Mouse (Mus musculus) heart, embryonic 16.5 days (tissue): ENCODE results near the gene Cox4i2. TPM values are rescaled to one million over a fixed set of nuclear protein-coding genes. Genes with fewer than 3 reads are reported as not detected.
A peak's percentile ranks its signal among the peaks of the same experiment; 100 is the strongest.

Source experiments
- ATAC-seq: fragments of 200-750 bp; cut with Nextera tagmentation; replicated peaks from 2 replicates; pipeline ENCODE4 v1.8.0; 2017; ENCODE audit warnings: moderate number of reproducible peaks; ENCODE audit not compliant: insufficient read depth, low FRiP score; ENCODE audit errors: extremely low read depth
- H3K27ac ChIP-seq: fragments of 300-500 bp; sonication (generic); 2 replicates; pipeline ENCODE4 v1.5.1; 2014; ENCODE audit warnings: mild to moderate bottlenecking, low read length, control low read depth, moderate library complexity
- H3K27me3 ChIP-seq: fragments of 300-500 bp; sonication (generic); 2 replicates; pipeline ENCODE4 v1.6.1; 2014; ENCODE audit warnings: low read length, mixed read lengths; ENCODE audit not compliant: control insufficient read depth, insufficient read depth
- H3K36me3 ChIP-seq: fragments of 300-500 bp; sonication (generic); 2 replicates; pipeline ENCODE4 v1.6.1; 2014; ENCODE audit not compliant: control insufficient read depth, insufficient read depth
- H3K4me1 ChIP-seq: fragments of 300-500 bp; sonication (generic); 2 replicates; pipeline ENCODE4 v1.6.1; 2014; ENCODE audit warnings: low read length, mixed read lengths; ENCODE audit not compliant: control insufficient read depth, insufficient read depth
- H3K4me2 ChIP-seq: fragments of 300-500 bp; sonication (generic); 2 replicates; pipeline ENCODE4 v1.6.1; 2014; ENCODE audit warnings: low read depth, mild to moderate bottlenecking, control low read depth, low read length
- H3K4me3 ChIP-seq: fragments of 300-500 bp; sonication (generic); 2 replicates; pipeline ENCODE4 v1.5.1; 2014; ENCODE audit warnings: mild to moderate bottlenecking, control low read depth, low read length
- H3K9ac ChIP-seq: fragments of 300-500 bp; sonication (generic); 2 replicates; pipeline ENCODE4 v1.6.1; 2014; ENCODE audit warnings: low read length, control low read depth
- H3K9me3 ChIP-seq: fragments of 300-500 bp; sonication (generic); replicated peaks from 2 replicates; pipeline ENCODE4 v1.6.1; 2016; ENCODE audit warnings: low read length; ENCODE audit not compliant: control insufficient read depth
- WGBS: fragments of 180-500 bp; shearing (Covaris S2); extraction: QIAGEN DNeasy Blood & Tissue Kit; methylation state at CpG from one replicate; pipeline ENCODE4 v1.1.7; 2014; 5-methylcytosine and 5-hydroxymethylcytosine counted together
- polyA plus RNA-seq: library from polyadenylated mRNA; unstranded; fragments of >200 nt; fragmentation: Nextera tagmentation; extraction: Ambion mirVana; gene quantifications from 2 replicates; pipeline ENCODE4 v1.2.1, GENCODE M21; 2015

Cox4i2 gene
- polyA plus RNA-seq, 1 experiment from 2014 or later: 26.7 TPM

DNA sequence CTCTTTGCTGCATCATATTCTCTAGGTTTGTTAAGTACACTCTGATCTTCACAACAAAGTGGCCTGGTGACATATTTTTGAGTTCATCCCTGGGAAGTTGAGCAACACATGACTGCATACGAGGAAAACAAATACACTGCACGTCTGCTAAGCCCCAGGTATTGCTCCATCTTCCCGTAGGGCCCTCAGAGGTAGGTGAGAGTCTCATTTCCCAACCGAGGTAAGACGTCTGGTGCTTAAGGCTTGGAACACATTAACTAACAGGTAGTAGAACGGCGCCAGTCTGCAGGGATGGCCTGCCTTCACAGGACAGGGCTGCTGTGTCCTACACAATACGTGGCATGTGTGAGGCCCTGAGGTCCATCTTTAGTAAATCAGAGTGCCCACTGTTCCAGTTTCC lies 30.7 kb downstream of the Cox4i2 start:
- WGBS: 83% methylated on average over 8 of the region's 8 CpGs
- Histone ChIP-seq H3K9me3 (no peaks in the 10 kb centered on the region), H3K27ac (peak overlapping the region; percentile 98), H3K4me2 (no peak overlapping the region), H3K27me3 (no peaks in the 10 kb centered on the region), H3K4me1 (peaks cover 37% of the 10 kb centered on the region), H3K9ac (no peak overlapping the region; the same call in 1 of the 2 replicates), H3K36me3 (no peaks in the 10 kb centered on the region; the same call in 1 of the 2 replicates), H3K4me3 (no peak overlapping the region)
- no peak for ATAC-seq

DNA sequence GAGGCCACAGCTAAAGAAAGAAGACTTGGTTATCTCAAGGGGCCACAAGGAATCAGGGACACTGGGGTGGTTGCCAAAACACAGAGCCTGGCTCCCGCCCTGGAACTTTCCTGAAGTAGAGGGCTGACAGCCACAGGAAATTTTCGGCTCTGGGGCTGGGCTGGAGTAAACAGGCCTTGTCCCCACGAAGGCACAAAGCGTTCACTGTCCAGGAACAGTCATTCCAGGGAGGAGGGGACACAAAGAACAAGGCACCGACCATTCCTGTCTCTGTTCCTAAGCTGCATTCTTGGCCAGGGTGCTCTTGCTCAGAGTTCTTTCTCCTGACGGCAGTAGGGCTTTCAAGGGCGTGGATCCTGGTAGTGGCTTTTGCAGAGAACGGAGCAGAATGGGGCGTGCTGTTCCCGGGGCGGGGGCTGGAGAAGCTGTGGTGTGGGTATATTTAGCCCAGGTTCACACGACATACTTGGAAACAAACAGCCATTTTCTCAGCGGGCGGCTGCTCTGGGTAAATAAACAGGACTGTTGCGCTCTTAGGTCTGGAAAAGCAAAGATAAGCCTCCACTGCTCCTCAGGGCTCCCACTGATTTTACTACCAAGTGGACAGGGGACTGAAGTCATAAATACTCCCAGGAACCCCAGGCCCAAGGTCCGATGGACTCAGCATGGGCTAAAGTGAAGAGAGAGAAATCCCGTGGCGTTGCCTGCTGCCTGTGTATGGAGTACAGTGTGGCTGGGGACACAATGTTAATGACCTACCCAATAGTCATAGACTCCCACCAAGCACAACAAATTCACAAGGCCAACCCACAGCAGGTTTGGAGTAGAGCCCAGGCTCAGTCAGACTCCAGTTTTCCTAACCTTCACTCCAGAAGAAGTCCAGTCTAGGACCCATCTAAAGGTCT lies 31.7 kb downstream of the Cox4i2 start:
- H3K4me1 ChIP-seq: peaks cover 47% of the 10 kb centered on the region
- H3K27ac ChIP-seq: peak overlapping the region; percentile 98
- ATAC-seq: peak; percentile 73
- no peaks in the 10 kb centered on the region for H3K27me3 ChIP-seq
- peak overlapping the region; percentile 2; the same call in 1 of the 2 replicates for H3K4me3 ChIP-seq
- H3K4me2 ChIP-seq: peak overlapping the region; percentile 52
- H3K9me3 ChIP-seq: no peaks in the 10 kb centered on the region
- H3K9ac ChIP-seq: peak overlapping the region; percentile 52
- WGBS: 10% methylated on average over 18 of the region's 18 CpGs
- H3K36me3 ChIP-seq: no peaks in the 10 kb centered on the region

DNA sequence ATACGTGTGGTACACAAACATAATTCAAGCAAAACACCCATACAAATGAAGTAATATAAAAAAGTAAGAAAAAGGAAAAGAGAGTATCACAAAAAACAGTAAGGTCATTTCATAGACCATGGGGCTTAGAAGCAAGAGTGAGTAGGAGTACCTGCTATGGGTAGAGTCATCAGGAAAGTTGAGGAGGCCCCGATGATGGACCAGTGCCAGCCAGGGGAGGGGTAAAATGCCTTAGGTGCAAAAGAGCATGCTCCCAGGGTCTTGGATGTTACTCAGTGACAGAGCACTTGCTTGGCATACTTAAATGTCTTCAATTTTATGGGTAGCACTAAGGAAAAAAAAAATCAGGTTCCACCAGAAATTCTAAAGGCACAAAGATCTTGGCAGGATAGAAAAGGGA lies 33.2 kb downstream of the Cox4i2 start:
- Histone ChIP-seq H3K4me1 (peaks cover 58% of the 10 kb centered on the region), H3K4me3 (no peak overlapping the region), H3K27ac (no peak overlapping the region), H3K9ac (no peak overlapping the region), H3K4me2 (no peak overlapping the region), H3K9me3 (no peaks in the 10 kb centered on the region), H3K36me3 (no peaks in the 10 kb centered on the region), H3K27me3 (no peaks in the 10 kb centered on the region)
- no peak for ATAC-seq
- 87% methylated on average over 2 of the region's 2 CpGs for WGBS

DNA sequence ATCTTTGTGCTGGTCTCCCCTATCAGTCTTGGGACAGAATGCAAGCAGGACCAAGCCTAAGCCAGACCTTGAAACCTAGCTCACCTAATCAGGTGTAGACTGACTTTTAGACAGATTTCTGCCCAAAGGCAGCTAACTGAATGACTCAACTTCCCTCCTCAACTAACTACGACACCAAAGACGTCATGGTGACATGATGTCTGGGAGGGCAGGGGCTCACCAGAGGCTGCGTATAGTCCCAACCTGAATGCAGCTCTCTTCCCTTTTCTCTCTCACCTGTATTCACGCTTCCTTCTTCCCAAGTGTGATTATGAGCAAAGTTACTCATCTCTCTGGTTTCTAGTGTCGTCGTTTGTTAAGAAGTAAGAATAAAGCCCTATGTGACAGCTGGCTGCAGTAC lies 33.6 kb downstream of the Cox4i2 start:
- WGBS: 84% methylated on average over 6 of the region's 6 CpGs
- Histone ChIP-seq H3K27ac (no peak overlapping the region), H3K4me2 (no peak overlapping the region), H3K9me3 (no peaks in the 10 kb centered on the region), H3K27me3 (no peaks in the 10 kb centered on the region), H3K36me3 (no peaks in the 10 kb centered on the region), H3K9ac (no peak overlapping the region), H3K4me1 (peaks cover 62% of the 10 kb centered on the region), H3K4me3 (no peak overlapping the region)
- ATAC-seq: no peak

DNA sequence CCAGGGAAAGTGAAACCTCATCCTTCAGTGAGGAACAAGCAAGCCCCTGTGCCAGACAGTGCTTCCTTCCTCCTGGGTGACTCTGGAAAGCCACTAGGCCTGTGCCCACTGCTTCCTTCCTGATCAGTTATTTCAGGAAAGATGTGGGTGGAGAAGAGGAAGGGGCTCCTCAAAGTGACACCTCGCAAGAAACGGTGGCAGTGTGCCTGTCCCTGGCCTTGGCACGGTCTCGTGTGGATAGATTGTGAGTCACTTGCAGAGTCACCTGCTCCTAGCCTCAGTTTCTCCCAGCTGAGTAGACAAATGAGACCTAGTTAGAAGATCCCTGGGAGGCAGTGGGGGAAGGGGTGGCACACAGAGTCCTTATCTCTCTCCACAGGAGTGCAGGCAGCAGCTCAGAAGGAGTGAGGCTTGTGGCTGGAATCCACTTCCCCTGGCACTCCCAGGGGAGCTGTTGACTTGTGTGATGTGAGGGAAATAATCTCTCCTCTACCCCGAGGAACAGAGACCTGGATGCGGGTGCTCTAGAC lies 35.0 kb downstream of the Cox4i2 start:
- peak overlapping the region; percentile 51; the same call in 1 of the 2 replicates for H3K9ac ChIP-seq
- ATAC-seq: peak; percentile 28; the same call in 1 of the 2 replicates

DNA sequence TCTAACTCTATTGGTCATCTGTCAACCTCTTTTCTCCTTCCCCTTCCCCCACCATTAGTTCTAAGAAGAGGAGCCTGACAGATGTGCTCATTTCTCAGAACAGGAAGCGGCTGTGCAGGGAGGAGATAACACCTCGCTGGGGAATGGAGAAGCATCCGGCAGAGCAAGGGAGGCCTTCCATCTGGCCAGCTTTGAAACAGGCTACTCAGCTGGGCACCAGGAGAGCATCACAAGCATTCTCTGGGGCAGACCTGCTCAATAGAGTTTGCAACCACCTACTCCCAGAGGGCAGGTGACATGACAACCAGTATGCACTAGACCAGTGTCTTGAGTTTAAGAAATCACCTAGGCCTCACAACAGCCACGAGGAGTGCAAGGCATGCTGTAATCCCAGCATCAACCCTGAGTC lies 35.6 kb downstream of the Cox4i2 start:
- Histone ChIP-seq H3K4me1 (peaks cover 77% of the 10 kb centered on the region), H3K27ac (peak overlapping the region; percentile 86), H3K9ac (peak overlapping the region; percentile 40), H3K9me3 (no peaks in the 10 kb centered on the region), H3K4me3 (no peak overlapping the region), H3K36me3 (no peaks in the 10 kb centered on the region), H3K4me2 (peak overlapping the region; percentile 44), H3K27me3 (no peaks in the 10 kb centered on the region)
- 17% methylated on average over 4 of the region's 4 CpGs for WGBS
- peak; percentile 46 for ATAC-seq

More for the DNA sequence above, 35.0 kb downstream of the Cox4i2 start:
- no peaks in the 10 kb centered on the region for H3K27me3 ChIP-seq
- H3K36me3 ChIP-seq: no peaks in the 10 kb centered on the region
- H3K9me3 ChIP-seq: no peaks in the 10 kb centered on the region
- H3K4me1 ChIP-seq: peaks cover 75% of the 10 kb centered on the region
- WGBS: 10% methylated on average over 6 of the region's 6 CpGs
- H3K27ac ChIP-seq: peak overlapping the region; percentile 86
- peak overlapping the region; percentile 44 for H3K4me2 ChIP-seq
- H3K4me3 ChIP-seq: no peak overlapping the region

DNA sequence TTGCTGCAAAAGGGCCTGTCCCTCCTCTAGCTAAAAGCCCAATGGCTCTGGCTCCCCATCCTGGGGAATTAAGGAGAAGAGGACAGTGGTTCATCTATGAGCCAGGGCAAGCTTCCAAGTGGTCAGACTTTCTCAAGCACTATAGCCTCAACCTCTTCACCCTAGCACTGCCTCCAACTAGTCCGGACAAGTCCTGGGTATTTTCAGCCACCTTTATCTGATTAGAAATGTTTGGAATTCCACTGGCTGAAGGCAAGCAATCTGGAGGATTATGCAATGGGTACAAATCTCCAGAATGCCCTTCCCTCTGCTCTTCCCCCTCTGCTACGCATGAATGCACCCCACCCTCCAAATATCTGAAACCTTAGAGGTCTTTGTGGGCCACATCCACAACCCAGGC lies 38.5 kb downstream of the Cox4i2 start:
- no peak overlapping the region for H3K4me3 ChIP-seq
- WGBS: 19% methylated on average over 2 of the region's 2 CpGs
- H3K9ac ChIP-seq: no peak overlapping the region
- peak overlapping the region; percentile 28 for H3K27ac ChIP-seq
- no peaks in the 10 kb centered on the region for H3K27me3 ChIP-seq
- H3K36me3 ChIP-seq: no peaks in the 10 kb centered on the region
- ATAC-seq: no peak
- 0 out of 2 replicates have a peak overlapping the region, but pooled peaks have one; percentile 6 for H3K4me2 ChIP-seq
- H3K9me3 ChIP-seq: no peaks in the 10 kb centered on the region
- H3K4me1 ChIP-seq: peaks cover 63% of the 10 kb centered on the region

DNA sequence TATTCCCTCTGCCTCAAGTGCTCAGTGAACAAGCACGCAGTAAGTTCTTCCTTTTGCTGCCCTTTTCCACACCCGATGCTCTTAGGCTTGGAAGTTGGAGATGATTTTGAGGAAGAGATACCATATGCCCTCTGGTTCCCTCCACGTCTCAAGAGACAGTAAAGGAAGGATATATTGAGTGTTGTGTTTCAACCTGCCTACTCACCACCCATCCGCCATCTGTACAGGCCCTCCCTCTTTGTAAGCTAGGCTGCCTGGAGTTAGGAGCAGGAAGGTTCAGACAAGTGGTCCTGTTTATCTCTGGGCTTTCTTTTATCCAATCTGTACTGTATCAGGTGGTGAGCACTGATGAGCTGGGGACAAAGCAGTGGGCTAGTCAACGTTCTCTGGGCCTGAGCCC lies 39.4 kb downstream of the Cox4i2 start:
- Histone ChIP-seq H3K36me3 (no peaks in the 10 kb centered on the region), H3K9me3 (no peaks in the 10 kb centered on the region), H3K4me1 (peaks cover 58% of the 10 kb centered on the region), H3K4me2 (no peak overlapping the region), H3K27me3 (no peaks in the 10 kb centered on the region), H3K4me3 (no peak overlapping the region), H3K9ac (no peak overlapping the region), H3K27ac (no peak overlapping the region)
- no peak for ATAC-seq
- 73% methylated on average over 5 of the region's 5 CpGs for WGBS

DNA sequence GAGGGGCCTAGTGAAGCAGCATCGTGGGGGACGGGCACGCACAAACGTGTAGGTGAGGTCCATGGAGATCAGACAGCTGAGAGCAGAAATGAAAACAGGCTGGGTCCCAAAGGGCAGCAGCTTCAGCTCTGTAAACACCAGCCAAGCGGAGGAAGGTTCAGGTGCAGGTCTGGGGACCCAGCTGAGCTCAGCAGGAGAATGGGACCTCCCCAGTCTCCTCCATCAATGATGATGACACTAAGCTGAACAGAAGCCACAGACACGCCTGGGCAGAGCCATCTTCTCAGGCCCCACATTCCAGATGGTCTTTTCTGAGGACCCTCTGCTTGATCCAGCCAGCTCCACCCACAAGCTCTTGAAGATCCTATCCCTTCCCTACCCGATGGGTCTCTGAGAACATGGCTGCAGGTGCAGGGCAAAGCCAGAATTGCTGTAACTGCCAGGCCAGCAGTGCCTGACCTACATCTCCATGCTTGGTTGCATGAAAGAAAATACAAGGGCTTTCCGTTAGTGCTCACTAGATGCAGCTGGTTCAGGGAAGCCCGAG lies 40.4 kb downstream of the Cox4i2 start:
- ATAC-seq: peak; percentile 43
- Histone ChIP-seq H3K9ac (no peak overlapping the region), H3K27me3 (no peaks in the 10 kb centered on the region), H3K4me3 (no peak overlapping the region), H3K36me3 (no peaks in the 10 kb centered on the region), H3K27ac (peak overlapping the region; percentile 70), H3K4me1 (peaks cover 49% of the 10 kb centered on the region), H3K9me3 (no peaks in the 10 kb centered on the region), H3K4me2 (no peak overlapping the region)
- 75% methylated on average over 9 of the region's 9 CpGs for WGBS
